Mouse (Mus musculus) small intestine, adult 2 months (tissue): ENCODE measurements at regions not wholly inside any gene's neighbourhood (a gene's known extent, or its start where the extent isn't known, plus 50 kb on each side); places are given as distances from the start of the nearest gene placed in this dataset.

ENCODE experiments used
- H3K27ac ChIP-seq: fragments of 200-500 bp; 2 replicates; pipeline ENCODE4 v1.5.1; 2012; ENCODE audit warnings: low read depth, low read length, control low read depth, inconsistent platforms; ENCODE audit not compliant: insufficient read depth
- H3K27me3 ChIP-seq: fragments of 200-500 bp; 2 replicates; pipeline ENCODE4 v1.6.1; 2012; ENCODE audit warnings: mild to moderate bottlenecking, moderate library complexity, low read length, inconsistent platforms; ENCODE audit not compliant: control insufficient read depth, insufficient read depth
- H3K36me3 ChIP-seq: fragments of 200-500 bp; 2 replicates; pipeline ENCODE4 v1.6.1; 2012; ENCODE audit warnings: mild to moderate bottlenecking, low read length, control low read depth, inconsistent platforms; ENCODE audit not compliant: control insufficient read depth, insufficient read depth
- H3K4me1 ChIP-seq: fragments of 200-500 bp; 2 replicates; pipeline ENCODE4 v1.6.1; 2012; ENCODE audit warnings: low read length, inconsistent platforms, mixed read lengths; ENCODE audit not compliant: control insufficient read depth, insufficient read depth, insufficient read length
- H3K4me3 ChIP-seq: fragments of 200-500 bp; 2 replicates; pipeline ENCODE4 v1.5.1; 2012; ENCODE audit warnings: low read depth, mild to moderate bottlenecking, control low read depth, inconsistent platforms, low read length, moderate library complexity
- CTCF ChIP-seq: fragments of 200-500 bp; IDR thresholded peaks from 2 replicates; pipeline ENCODE4 v1.5.1; 2012; ENCODE audit warnings: low read depth, mild to moderate bottlenecking, control low read depth, inconsistent platforms, low read length, moderate library complexity, mixed read lengths; ENCODE audit not compliant: insufficient replicate concordance, insufficient read length; ENCODE audit errors: extremely low read depth
- POLR2A ChIP-seq: fragments of 200-500 bp; IDR thresholded peaks from 2 replicates; pipeline ENCODE4 v1.6.1; 2012; ENCODE audit warnings: low read depth, mild to moderate bottlenecking, control low read depth, inconsistent platforms, low read length, moderate library complexity
- WGBS: fragments of 180-500 bp; shearing (Covaris S2); methylation state at CpG from one replicate; pipeline ENCODE4 v1.1.7; 2018; 5-methylcytosine and 5-hydroxymethylcytosine counted together

- no peak overlapping the region for H3K4me3 ChIP-seq
- no peak for TF ChIP-seq CTCF
- TF ChIP-seq POLR2A: no peak
- no peaks in the 10 kb centered on the region for H3K27me3 ChIP-seq
- no peaks in the 10 kb centered on the region for H3K36me3 ChIP-seq
- no peak overlapping the region for H3K27ac ChIP-seq
- 65% methylated on average over 4 of the region's 4 CpGs for WGBS
- H3K4me1 ChIP-seq: no peaks in the 10 kb centered on the region
These were observed 448.9 kb downstream of the Prss52 start for GRCm38 (mm10) chr14:64552951-64553350.

- WGBS: 89% methylated on average over 7 of the region's 7 CpGs
- Histone ChIP-seq H3K27me3 (no peaks in the 10 kb centered on the region), H3K27ac (no peak overlapping the region), H3K36me3 (no peaks in the 10 kb centered on the region), H3K4me3 (no peak overlapping the region), H3K4me1 (no peaks in the 10 kb centered on the region)
- TF ChIP-seq CTCF: no peak
- TF ChIP-seq POLR2A: no peak
These were observed 452.0 kb downstream of the Prss52 start for GRCm38 (mm10) chr14:64556042-64556441.

GRCm38 (mm10) chr14:64557453-64557852, 453.4 kb downstream of the Prss52 start:
- 67% methylated on average over 6 of the region's 6 CpGs for WGBS
- no peak overlapping the region for H3K4me3 ChIP-seq

GRCm38 (mm10) chr14:64568689-64569088, 464.6 kb downstream of the Prss52 start:
- no peaks in the 10 kb centered on the region for H3K4me1 ChIP-seq
- H3K27ac ChIP-seq: no peak overlapping the region
- H3K4me3 ChIP-seq: no peak overlapping the region
- TF ChIP-seq POLR2A (no peak), CTCF (no peak)
- H3K27me3 ChIP-seq: no peaks in the 10 kb centered on the region
- no peaks in the 10 kb centered on the region for H3K36me3 ChIP-seq
- WGBS: 10% methylated on average over 6 of the region's 6 CpGs

More at GRCm38 (mm10) chr14:64557453-64557852, 453.4 kb downstream of the Prss52 start:
- no peak overlapping the region for H3K27ac ChIP-seq
- no peaks in the 10 kb centered on the region for H3K36me3 ChIP-seq
- TF ChIP-seq CTCF (no peak), POLR2A (no peak)
- no peaks in the 10 kb centered on the region for H3K4me1 ChIP-seq
- no peaks in the 10 kb centered on the region for H3K27me3 ChIP-seq

- Histone ChIP-seq H3K4me3 (no peak overlapping the region), H3K27ac (no peak overlapping the region), H3K4me1 (no peaks in the 10 kb centered on the region), H3K27me3 (no peaks in the 10 kb centered on the region), H3K36me3 (no peaks in the 10 kb centered on the region)
- TF ChIP-seq POLR2A: no peak
- TF ChIP-seq CTCF: no peak
- WGBS: 85% methylated on average over 7 of the region's 7 CpGs
These were observed 466.9 kb downstream of the Prss52 start for GRCm38 (mm10) chr14:64570951-64571350.

GRCm38 (mm10) chr14:64572756-64573155, 468.7 kb downstream of the Prss52 start:
- Histone ChIP-seq H3K27ac (no peak overlapping the region), H3K4me1 (no peaks in the 10 kb centered on the region), H3K36me3 (no peaks in the 10 kb centered on the region), H3K4me3 (no peak overlapping the region), H3K27me3 (no peaks in the 10 kb centered on the region)
- WGBS: 66% methylated on average over 2 of the region's 2 CpGs
- TF ChIP-seq POLR2A (no peak), CTCF (no peak)

- no peak for TF ChIP-seq POLR2A
- no peak for TF ChIP-seq CTCF
- H3K27me3 ChIP-seq: no peaks in the 10 kb centered on the region
- no peaks in the 10 kb centered on the region for H3K4me1 ChIP-seq
- H3K4me3 ChIP-seq: no peak overlapping the region
- no peaks in the 10 kb centered on the region for H3K36me3 ChIP-seq
- WGBS: 66% methylated on average over 5 of the region's 5 CpGs
- H3K27ac ChIP-seq: no peak overlapping the region
These were observed 469.7 kb downstream of the Prss52 start for GRCm38 (mm10) chr14:64573773-64574172.

GRCm38 (mm10) chr14:64574277-64574676, 470.2 kb downstream of the Prss52 start:
- Histone ChIP-seq H3K36me3 (no peaks in the 10 kb centered on the region), H3K4me1 (no peaks in the 10 kb centered on the region), H3K27me3 (no peaks in the 10 kb centered on the region), H3K4me3 (no peak overlapping the region), H3K27ac (no peak overlapping the region)
- 62% methylated on average over 7 of the region's 7 CpGs for WGBS
- no peak for TF ChIP-seq POLR2A
- TF ChIP-seq CTCF: no peak
